Mouse (Mus musculus) megakaryocyte, embryonic 14.5 days (primary cell): ENCODE results near the gene Ptpn14. TPM values are rescaled to one million over a fixed set of nuclear protein-coding genes. Genes with fewer than 3 reads are reported as not detected.
A peak's percentile ranks its signal among the peaks of the same experiment; 100 is the strongest.

Source experiments
- H3K27me3 ChIP-seq: replicated peaks from 2 replicates; pipeline ENCODE3; 2012; ENCODE audit warnings: inconsistent platforms
- H3K36me3 ChIP-seq: replicated peaks from 2 replicates; pipeline ENCODE3; 2012; ENCODE audit warnings: low read length, inconsistent platforms, mixed read lengths
- H3K4me1 ChIP-seq: 2 replicates; pipeline ENCODE4 v1.6.1; 2012; ENCODE audit warnings: inconsistent platforms
- H3K4me3 ChIP-seq: replicated peaks from 2 replicates; pipeline ENCODE3; 2012; ENCODE audit warnings: moderate library complexity, mild to moderate bottlenecking, inconsistent platforms
- H3K9me3 ChIP-seq: 2 replicates; pipeline ENCODE4 v1.6.1; 2012; ENCODE audit warnings: inconsistent platforms
- FLI1 ChIP-seq: IDR thresholded peaks from 2 replicates; pipeline ENCODE4 v1.6.1; 2012; ENCODE audit warnings: low read length, inconsistent platforms, mixed read lengths
- GATA1 ChIP-seq: IDR thresholded peaks from 3 replicates; pipeline ENCODE4 v1.6.1; 2012; ENCODE audit warnings: mixed read lengths, low read length, inconsistent platforms, borderline replicate concordance
- polyA plus RNA-seq: library from polyadenylated mRNA; stranded (reverse); fragments of >175 nt; gene quantifications from 2 replicates; pipeline ENCODE4 v1.2.3, GENCODE M21; 2012; ENCODE audit warnings: low replicate concordance; ENCODE audit not compliant: insufficient read depth

Gene Ptpn14
- polyA plus RNA-seq, 1 experiment, result 0.15 TPM

DNA sequence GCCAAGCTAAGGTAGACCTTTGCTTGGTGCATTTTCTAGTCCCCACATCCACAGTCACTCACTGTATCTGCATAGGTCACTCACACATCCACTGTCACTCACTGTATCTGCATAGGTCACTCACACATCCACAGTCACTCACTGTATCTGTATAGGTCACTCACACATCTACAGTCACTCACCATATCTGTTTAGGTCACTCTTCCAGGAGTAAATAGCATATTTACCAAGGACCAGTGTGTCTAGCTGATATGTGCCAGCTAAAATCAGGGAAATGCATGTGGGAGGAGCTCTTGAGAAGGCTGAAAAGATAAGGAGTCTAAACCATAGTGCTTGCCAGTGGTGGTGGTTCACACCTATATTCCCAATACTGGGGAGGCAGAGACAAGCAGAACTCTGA lies 32.7 kb upstream of the Ptpn14 start:
- peaks cover 12% of the 10 kb centered on the region for H3K9me3 ChIP-seq
- H3K4me3 ChIP-seq, result peak overlapping the region; percentile 7
- peaks cover 10% of the 10 kb centered on the region for H3K27me3 ChIP-seq
- peaks cover 51% of the 10 kb centered on the region for H3K4me1 ChIP-seq
- H3K36me3 ChIP-seq, result no peaks in the 10 kb centered on the region
- no peak for TF ChIP-seq FLI1
- no peak for TF ChIP-seq GATA1

DNA sequence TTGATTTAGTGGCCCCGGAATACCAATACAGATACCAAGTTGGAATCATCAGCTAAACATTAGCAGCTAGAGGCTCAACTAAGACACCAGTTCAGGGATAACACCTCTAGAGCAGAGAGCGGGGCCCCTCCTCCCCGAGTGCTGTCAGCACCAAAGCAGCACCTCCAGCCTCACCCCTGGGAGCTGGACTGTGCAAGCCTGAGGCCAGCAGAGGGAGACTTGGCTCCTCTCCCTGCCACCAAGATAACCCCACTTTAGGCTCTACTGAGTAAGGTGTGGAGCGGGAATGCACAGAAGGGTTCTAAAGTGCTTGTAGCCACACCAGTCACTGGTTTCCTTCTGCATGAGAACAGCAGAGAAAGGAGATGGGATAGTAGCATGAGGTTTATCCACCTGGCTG lies 29.7 kb upstream of the Ptpn14 start:
- Histone ChIP-seq H3K4me1 (peaks cover 54% of the 10 kb centered on the region), H3K9me3 (peaks cover 8% of the 10 kb centered on the region), H3K4me3 (no peak overlapping the region), H3K27me3 (peaks cover 14% of the 10 kb centered on the region), H3K36me3 (no peaks in the 10 kb centered on the region)
- TF ChIP-seq FLI1, result no peak
- TF ChIP-seq GATA1, result no peak

DNA sequence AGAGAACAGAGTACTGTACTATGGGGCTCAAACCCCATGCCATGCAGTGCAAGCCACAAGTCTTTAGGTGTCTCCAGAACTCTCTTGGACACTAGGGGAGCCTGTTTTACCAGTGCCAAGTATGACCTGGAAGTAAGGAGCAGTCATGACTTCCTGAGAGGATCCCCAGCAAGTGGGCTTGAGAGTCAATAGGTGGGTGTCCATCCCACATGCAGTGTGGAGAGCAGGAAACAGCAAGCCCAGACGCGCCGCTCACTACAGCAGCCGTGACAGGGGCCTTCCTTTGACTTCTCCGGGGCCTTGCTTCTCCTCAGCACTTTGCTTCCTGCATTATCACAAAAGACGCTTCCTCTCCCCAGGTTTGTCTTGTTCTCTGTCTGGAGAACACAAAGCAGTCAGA lies 27.9 kb upstream of the Ptpn14 start:
- no peak overlapping the region for H3K4me3 ChIP-seq
- no peaks in the 10 kb centered on the region for H3K9me3 ChIP-seq
- peaks cover 22% of the 10 kb centered on the region for H3K27me3 ChIP-seq
- H3K4me1 ChIP-seq, result peaks cover 38% of the 10 kb centered on the region
- H3K36me3 ChIP-seq, result no peaks in the 10 kb centered on the region
- TF ChIP-seq GATA1, result no peak
- TF ChIP-seq FLI1, result no peak

DNA sequence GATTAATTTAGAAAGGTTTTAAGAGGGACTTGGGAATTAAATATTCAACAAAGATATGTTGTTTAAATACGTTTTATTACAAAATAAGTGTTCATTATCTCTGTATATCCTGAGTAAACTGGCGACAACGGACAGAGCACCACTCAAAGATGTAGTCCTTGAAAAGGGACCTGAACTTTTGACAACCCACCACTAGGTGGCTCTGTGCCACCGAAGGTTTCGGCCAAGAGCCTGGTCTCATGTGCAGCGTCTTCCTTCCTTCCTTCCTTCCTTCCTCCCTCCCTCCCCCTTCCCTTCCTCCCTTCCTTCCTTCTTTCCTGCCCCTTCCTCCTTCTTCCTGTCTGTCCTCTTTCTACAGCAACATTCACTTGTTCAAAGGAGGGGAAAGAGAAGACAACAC lies 27.1 kb upstream of the Ptpn14 start:
- TF ChIP-seq GATA1 (no peak), FLI1 (no peak)
- Histone ChIP-seq H3K4me1 (peaks cover 30% of the 10 kb centered on the region), H3K27me3 (peaks cover 26% of the 10 kb centered on the region), H3K36me3 (no peaks in the 10 kb centered on the region), H3K9me3 (no peaks in the 10 kb centered on the region), H3K4me3 (no peak overlapping the region)

DNA sequence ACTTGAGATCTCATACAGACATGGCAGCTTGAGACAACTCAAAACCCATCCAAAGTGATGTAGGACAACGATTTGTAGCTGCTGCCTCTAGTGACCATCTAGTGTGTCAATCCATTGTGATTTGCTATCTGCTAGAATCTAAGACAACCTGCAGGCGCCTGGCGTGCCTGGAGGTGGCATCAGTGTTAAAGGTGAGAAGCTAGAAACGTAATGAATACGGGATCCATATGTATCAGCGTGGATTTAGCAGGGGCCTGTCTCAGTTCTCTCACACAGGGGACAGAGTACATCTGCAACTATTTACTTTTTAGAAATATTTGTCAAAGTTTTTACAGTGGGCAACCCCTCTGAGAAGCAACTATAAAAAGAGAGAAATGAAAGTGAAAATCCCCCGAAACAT lies 24.9 kb upstream of the Ptpn14 start:
- H3K4me3 ChIP-seq, result no peak overlapping the region
- H3K27me3 ChIP-seq, result peaks cover 33% of the 10 kb centered on the region
- no peak for TF ChIP-seq GATA1
- no peak for TF ChIP-seq FLI1
- H3K36me3 ChIP-seq, result no peaks in the 10 kb centered on the region
- H3K4me1 ChIP-seq, result peaks cover 26% of the 10 kb centered on the region
- H3K9me3 ChIP-seq, result no peaks in the 10 kb centered on the region

DNA sequence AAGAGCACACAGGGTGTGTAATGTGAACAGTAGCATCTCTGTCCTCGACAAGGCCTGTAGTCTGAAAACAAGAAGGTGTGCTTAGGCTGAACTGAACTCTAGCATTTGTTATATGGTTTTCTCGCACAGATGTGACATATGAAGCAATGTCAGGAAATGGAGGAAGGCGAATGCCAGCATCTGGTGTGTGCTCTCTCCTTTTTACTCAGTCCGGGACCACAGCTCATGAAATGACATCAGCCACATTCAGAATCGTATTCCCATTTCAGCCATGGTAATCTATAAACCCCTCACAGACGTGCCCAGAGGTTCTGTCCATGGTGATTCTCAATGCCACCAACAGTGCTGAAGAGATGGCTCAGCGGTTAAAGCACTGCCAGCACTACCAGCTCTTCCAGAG lies 24.5 kb upstream of the Ptpn14 start:
- Histone ChIP-seq H3K27me3 (peaks cover 31% of the 10 kb centered on the region), H3K9me3 (no peaks in the 10 kb centered on the region), H3K4me1 (peaks cover 23% of the 10 kb centered on the region), H3K4me3 (no peak overlapping the region), H3K36me3 (no peaks in the 10 kb centered on the region)
- no peak for TF ChIP-seq GATA1
- TF ChIP-seq FLI1, result no peak

DNA sequence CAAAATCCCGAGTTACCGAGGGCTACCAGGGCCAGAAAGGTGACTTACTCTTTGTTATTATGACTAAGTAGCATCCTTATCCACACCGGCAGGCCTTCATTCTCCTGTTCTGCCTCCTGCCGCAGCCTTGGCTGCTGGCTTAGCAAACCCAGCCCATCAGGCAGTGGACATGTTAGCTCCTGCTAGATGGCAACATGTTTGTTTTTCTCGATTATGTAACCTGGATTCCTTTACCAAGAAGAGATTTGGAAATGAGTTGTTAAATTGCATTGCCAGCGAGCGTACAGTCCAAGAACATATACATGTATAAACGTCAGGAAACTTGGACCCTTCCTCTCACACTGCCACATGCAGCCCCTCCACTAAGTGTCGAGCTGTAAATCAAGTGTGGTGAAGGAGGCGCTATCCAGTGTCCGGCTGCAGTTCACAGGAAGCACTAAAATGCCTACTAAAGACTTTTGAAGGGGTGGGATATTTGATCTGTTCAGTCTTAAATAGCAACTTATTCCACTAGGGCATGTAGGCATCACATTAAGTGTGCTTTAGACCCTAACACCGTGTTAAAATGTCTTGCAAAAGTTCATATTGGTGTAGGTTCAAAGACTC lies 21.9 kb upstream of the Ptpn14 start:
- no peaks in the 10 kb centered on the region for H3K9me3 ChIP-seq
- peaks cover 20% of the 10 kb centered on the region for H3K4me1 ChIP-seq
- H3K27me3 ChIP-seq, result peaks cover 37% of the 10 kb centered on the region
- no peak for TF ChIP-seq FLI1
- TF ChIP-seq GATA1, result no peak
- H3K4me3 ChIP-seq, result no peak overlapping the region
- H3K36me3 ChIP-seq, result no peaks in the 10 kb centered on the region

DNA sequence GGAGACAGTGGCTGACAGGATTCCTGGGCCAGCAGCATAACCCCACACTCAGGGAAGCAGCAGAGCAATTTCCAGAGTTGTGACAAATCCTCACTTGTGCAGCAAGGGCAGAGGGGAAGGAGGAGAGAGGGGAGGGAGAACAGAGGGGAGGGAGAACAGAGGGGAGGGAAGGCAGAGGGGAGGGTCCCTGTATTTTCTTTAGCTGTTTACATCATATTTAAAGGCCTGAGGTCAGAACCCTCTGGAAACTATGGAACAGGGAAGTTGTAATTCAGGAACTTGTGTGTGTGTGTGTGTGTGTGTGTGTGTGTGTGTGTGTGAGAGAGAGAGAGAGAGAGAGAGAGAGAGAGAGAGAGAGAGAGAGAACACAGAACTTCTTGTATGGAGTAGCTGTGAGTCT lies 21.1 kb upstream of the Ptpn14 start:
- Histone ChIP-seq H3K9me3 (no peaks in the 10 kb centered on the region), H3K4me1 (peaks cover 16% of the 10 kb centered on the region), H3K27me3 (peaks cover 35% of the 10 kb centered on the region), H3K4me3 (no peak overlapping the region), H3K36me3 (no peaks in the 10 kb centered on the region)
- no peak for TF ChIP-seq FLI1
- no peak for TF ChIP-seq GATA1

DNA sequence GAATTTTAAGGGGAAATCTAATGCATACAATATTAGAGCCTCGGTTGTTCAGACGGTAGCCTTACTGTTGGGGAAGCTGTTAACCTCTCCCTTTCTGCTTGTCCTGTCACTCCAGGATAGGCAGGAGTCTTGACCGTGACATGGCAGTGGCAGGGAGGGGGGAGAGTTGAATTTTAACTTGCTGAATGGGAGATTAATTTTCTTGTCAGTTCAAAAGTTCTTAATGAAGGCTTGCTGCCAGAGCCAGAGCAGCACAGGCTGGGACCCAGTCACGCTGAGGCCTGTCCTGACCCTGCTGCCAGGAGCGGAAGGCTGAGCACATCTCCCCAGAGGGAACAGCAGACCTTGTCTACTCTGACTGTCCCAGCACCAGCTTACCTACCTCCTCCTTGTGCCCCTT lies 20.6 kb upstream of the Ptpn14 start:
- no peaks in the 10 kb centered on the region for H3K9me3 ChIP-seq
- TF ChIP-seq FLI1 (no peak), GATA1 (no peak)

DNA sequence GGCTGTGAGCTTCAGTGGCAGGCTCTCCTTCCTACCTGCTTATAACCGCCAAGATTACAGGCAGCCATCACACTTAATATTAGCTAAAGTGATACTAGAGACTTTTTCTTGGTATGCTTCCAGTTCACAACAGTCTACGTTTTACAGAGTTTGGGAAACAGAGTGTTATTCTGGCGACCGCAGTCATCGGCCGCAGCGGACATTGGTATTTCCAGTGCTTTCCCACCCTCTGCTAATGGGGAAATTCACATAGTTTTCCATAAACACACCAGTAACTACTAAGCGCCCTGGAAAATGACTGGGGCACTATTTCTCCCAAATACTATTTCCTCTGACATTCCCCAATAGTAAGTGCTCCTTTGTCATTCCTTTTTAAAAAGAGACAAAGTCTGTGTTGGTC lies 19.1 kb upstream of the Ptpn14 start:
- Histone ChIP-seq H3K4me1 (peaks cover 12% of the 10 kb centered on the region; the same call in 1 of the 2 replicates), H3K9me3 (no peaks in the 10 kb centered on the region), H3K36me3 (no peaks in the 10 kb centered on the region), H3K4me3 (no peak overlapping the region), H3K27me3 (peaks cover 30% of the 10 kb centered on the region)
- TF ChIP-seq GATA1, result no peak

More for the DNA sequence above, 20.6 kb upstream of the Ptpn14 start:
- Histone ChIP-seq H3K27me3 (peaks cover 32% of the 10 kb centered on the region), H3K4me1 (peaks cover 12% of the 10 kb centered on the region; the same call in 1 of the 2 replicates), H3K4me3 (no peak overlapping the region), H3K36me3 (no peaks in the 10 kb centered on the region)

DNA sequence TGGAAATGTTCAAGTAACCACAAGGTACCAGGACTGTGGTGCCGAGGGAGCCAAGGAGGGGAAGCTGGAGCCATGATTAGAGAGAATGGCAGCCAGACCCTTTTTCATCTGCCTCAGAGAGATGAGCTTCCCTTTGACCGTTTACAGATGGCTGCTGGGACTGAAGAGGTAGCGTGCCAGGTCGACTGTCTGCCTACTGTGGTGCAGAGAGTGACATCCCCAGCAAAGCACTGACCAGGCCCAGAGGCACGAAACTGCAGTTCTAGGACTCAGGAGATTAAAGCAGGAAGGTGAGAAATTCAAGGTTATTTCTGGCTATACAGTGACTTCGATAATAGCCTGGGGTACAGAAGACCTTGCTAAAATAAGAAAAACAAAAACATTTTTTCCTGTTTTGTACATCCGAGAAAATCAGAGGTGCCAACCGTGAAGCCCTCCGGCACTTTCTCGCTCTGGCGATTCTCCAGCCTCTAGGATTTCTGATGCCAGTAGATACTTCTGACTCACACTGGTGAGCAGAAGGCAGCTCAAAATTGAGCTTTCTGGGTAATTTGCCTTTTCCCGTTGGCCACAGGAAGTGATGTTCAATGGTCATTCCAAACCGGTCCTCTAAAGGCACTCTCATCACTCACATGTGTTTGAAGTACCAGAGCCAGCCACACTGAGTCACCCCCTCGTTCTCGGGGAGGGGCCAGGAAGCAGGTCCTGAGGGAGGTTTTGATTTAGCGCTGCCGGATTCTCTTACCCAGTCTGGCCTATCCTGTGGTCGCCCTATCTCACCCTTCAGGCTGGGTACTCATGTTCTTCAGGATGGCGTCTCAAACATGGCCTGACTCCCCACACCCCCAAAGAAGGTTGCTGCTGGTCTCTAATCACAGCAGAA lies 11.9 kb upstream of the Ptpn14 start:
- Histone ChIP-seq H3K9me3 (peaks cover 11% of the 10 kb centered on the region), H3K4me3 (no peak overlapping the region), H3K27me3 (peaks cover 38% of the 10 kb centered on the region), H3K36me3 (no peaks in the 10 kb centered on the region), H3K4me1 (peaks cover 4% of the 10 kb centered on the region; the same call in 1 of the 2 replicates)
- no peak for TF ChIP-seq GATA1
- TF ChIP-seq FLI1, result no peak
